Mouse (Mus musculus): Measurements from ENCODE around the gene D17H6S53E.

DNA sequence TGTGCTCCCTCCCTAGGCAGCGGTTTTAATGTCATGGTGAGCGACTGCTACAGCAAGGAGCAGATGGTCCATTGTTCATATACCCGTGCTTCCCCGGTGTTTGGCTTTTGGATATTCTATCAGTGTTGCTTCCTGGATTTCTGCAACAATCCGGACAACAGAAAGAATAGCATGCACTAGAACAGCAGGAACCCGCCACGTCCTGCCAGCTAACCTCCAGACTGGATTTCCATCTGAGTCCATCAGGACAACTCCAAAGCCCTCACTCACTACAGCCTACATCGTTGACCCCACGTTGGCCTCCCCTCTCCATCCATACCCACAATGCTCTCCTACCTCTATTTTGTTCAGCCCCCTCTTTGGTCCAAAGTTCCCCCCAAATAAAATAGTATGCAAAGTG lies 14.4 kb upstream of the D17H6S53E start:
- TF ChIP-seq CTCF (IDR thresholded peaks at IDR 0.05; ENCODE audit: control insufficient read depth, insufficient read depth, insufficient read length): no peak
- no peak for TF ChIP-seq USF1 (IDR thresholded peaks at IDR 0.05; ENCODE audit: low read depth)
